Mouse (Mus musculus): ENCODE measurements around the gene Cxcr6.

Cxcr6 gene

GRCm38 (mm10) chr9:123851713-123852448 lies 45.6 kb downstream of the Cxcr6 start, which contains the start of gene Fyco1:
TSS of gene Fyco1 (minus strand) at chr9:123851899.
- TF ChIP-seq GATA4 (IDR thresholded peaks at IDR 0.05; ENCODE audit: insufficient replicate concordance, low read length) = no peak

GRCm38 (mm10) chr9:123852449-123853390 lies 46.4 kb downstream of the Cxcr6 start:
- no peak for TF ChIP-seq GATA4 (IDR thresholded peaks at IDR 0.05; ENCODE audit: insufficient replicate concordance, low read length)

GRCm38 (mm10) chr9:123856836-123857235 lies 50.6 kb downstream of the Cxcr6 start:
- no peak for TF ChIP-seq GATA4 (IDR thresholded peaks at IDR 0.05; ENCODE audit: insufficient replicate concordance, low read length)
